Mouse (Mus musculus) urinary bladder, postnatal 25 days (tissue): Measurements from ENCODE around the gene Kif1c.
"Not testable (repeated sequence)": the region's sequence is repeated elsewhere in the genome, so short reads cannot be mapped to it uniquely, and the experiment has no call there.

Experiments used
- DNase-seq: peaks from one replicate; pipeline ENCODE4 v3.0.0; 2022; ENCODE audit warnings: low spot score

Gene Kif1c

GRCm38 (mm10) chr11:70742581-70743459 lies 42.5 kb downstream of the Kif1c start:
- no peak for DNase-seq

GRCm38 (mm10) chr11:70745636-70746035 lies 45.3 kb downstream of the Kif1c start:
- no peak for DNase-seq

- DNase-seq: no peak
Observed at GRCm38 (mm10) chr11:70747876-70748545, 47.7 kb downstream of the Kif1c start.

- no peak for DNase-seq
Observed at GRCm38 (mm10) chr11:70752337-70753017, 52.1 kb downstream of the Kif1c start.

GRCm38 (mm10) chr11:70753146-70753545 lies 52.8 kb downstream of the Kif1c start:
- DNase-seq: no peak

- DNase-seq: no peak
Observed at GRCm38 (mm10) chr11:70754476-70754875, 54.1 kb downstream of the Kif1c start.

GRCm38 (mm10) chr11:70754958-70755357 lies 54.6 kb downstream of the Kif1c start:
- no peak for DNase-seq

GRCm38 (mm10) chr11:70755645-70756044 lies 55.3 kb downstream of the Kif1c start:
- peak; percentile 86 for DNase-seq

- not testable (repeated sequence) for DNase-seq
Observed at GRCm38 (mm10) chr11:70760446-70760845, 60.1 kb downstream of the Kif1c start.

- DNase-seq: no peak
Observed at GRCm38 (mm10) chr11:70762641-70763040, 62.3 kb downstream of the Kif1c start.

- no peak for DNase-seq
Observed at GRCm38 (mm10) chr11:70763582-70763935, 63.2 kb downstream of the Kif1c start.

- peak; percentile 72 for DNase-seq
Observed at GRCm38 (mm10) chr11:70763936-70764808, 63.8 kb downstream of the Kif1c start, which contains the start of gene Zfp3. Gene Zfp3 (plus strand): TSS chr11:70764209.

GRCm38 (mm10) chr11:70765776-70766445 lies 65.6 kb downstream of the Kif1c start:
- no peak for DNase-seq

- DNase-seq: no peak
Observed at GRCm38 (mm10) chr11:70770804-70771203, 70.5 kb downstream of the Kif1c start.

GRCm38 (mm10) chr11:70776830-70777571 lies 76.7 kb downstream of the Kif1c start:
- peak; percentile 55 for DNase-seq

- DNase-seq: no peak
Observed at GRCm38 (mm10) chr11:70777634-70778033, 77.3 kb downstream of the Kif1c start.

- DNase-seq: not testable (repeated sequence)
Observed at GRCm38 (mm10) chr11:70778058-70778457, 77.7 kb downstream of the Kif1c start.
